Mouse (Mus musculus) ES-E14 (cell line): ENCODE measurements around the gene Pif1.

Source experiments
- HCFC1 ChIP-seq: IDR thresholded peaks from 2 replicates; pipeline ENCODE4 v1.6.1; 2012; ENCODE audit warnings: low read length, inconsistent platforms, borderline replicate concordance; ENCODE audit not compliant: insufficient read depth
- MAFK ChIP-seq: IDR thresholded peaks from 2 replicates; pipeline ENCODE4 v1.6.1; 2014; ENCODE audit warnings: mild to moderate bottlenecking, low read depth, low read length, inconsistent platforms; ENCODE audit not compliant: insufficient read depth
- ZNF384 ChIP-seq: IDR thresholded peaks from 2 replicates; pipeline ENCODE4 v1.6.1; 2012; ENCODE audit warnings: low read depth, low read length, inconsistent platforms

DNA sequence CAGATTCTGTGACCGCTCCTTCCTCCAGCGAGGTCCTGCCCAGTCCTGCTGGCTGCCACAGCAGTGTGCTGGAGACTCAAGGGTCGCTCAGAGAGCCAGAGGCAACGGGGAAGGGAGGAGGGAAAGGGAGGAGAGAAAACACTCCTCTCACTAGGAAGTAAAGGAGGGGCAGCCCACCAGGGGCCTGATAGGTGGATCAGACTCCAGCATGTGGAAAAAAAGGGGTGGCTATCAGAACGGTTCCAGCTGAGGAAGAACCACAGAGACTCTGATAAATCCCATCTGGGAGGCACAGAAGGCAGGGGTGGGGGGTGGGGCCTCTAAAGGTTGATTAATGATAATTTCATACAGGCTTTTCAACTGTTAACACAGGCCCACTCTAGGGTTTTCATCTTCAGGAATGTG lies 32.0 kb upstream of the Pif1 start:
- TF ChIP-seq HCFC1 (no peak), MAFK (no peak), ZNF384 (no peak)
